Mouse (Mus musculus) lung, adult 2 months (tissue): ENCODE results near the gene Socs3. TPM values are rescaled to one million over a fixed set of nuclear protein-coding genes. Genes with fewer than 3 reads are reported as not detected.
A peak's percentile ranks its signal among the peaks of the same experiment; 100 is the strongest.

Source experiments
- DNase-seq: peaks from one replicate; pipeline ENCODE4 v3.0.0; 2022
- H3K4me1 ChIP-seq: fragments of 200-500 bp; 2 replicates; pipeline ENCODE4 v1.6.1; 2011; ENCODE audit warnings: low read length; ENCODE audit not compliant: control insufficient read depth, insufficient read depth
- H3K4me3 ChIP-seq: fragments of 200-500 bp; replicated peaks from 2 replicates; pipeline ENCODE3; 2011; ENCODE audit warnings: low read depth, mild to moderate bottlenecking, control low read depth, low read length; ENCODE audit errors: extremely low read depth
- CTCF ChIP-seq: fragments of 200-500 bp; IDR thresholded peaks from 2 replicates; pipeline ENCODE4 v1.5.1; 2011; ENCODE audit warnings: mild to moderate bottlenecking, low read length, control low read depth; ENCODE audit not compliant: insufficient read depth
- POLR2A ChIP-seq: fragments of 200-500 bp; IDR thresholded peaks from 2 replicates; pipeline ENCODE4 v1.6.1; 2011; ENCODE audit warnings: low read depth, mild to moderate bottlenecking, control low read depth, low read length, borderline replicate concordance; ENCODE audit errors: extremely low read depth
- WGBS: fragments of 180-500 bp; shearing (Covaris S2); methylation state at CpG from one replicate; pipeline ENCODE4 v1.1.7; 2018; 5-methylcytosine and 5-hydroxymethylcytosine counted together
- polyA plus RNA-seq: library from polyadenylated mRNA; depleted of rRNA; stranded (reverse); fragments of >200 nt; gene quantifications from 2 replicates; pipeline ENCODE4 v1.2.3, GENCODE M21; 2012

The Socs3 gene
- polyA plus RNA-seq, 1 experiment: 32.1 TPM

DNA sequence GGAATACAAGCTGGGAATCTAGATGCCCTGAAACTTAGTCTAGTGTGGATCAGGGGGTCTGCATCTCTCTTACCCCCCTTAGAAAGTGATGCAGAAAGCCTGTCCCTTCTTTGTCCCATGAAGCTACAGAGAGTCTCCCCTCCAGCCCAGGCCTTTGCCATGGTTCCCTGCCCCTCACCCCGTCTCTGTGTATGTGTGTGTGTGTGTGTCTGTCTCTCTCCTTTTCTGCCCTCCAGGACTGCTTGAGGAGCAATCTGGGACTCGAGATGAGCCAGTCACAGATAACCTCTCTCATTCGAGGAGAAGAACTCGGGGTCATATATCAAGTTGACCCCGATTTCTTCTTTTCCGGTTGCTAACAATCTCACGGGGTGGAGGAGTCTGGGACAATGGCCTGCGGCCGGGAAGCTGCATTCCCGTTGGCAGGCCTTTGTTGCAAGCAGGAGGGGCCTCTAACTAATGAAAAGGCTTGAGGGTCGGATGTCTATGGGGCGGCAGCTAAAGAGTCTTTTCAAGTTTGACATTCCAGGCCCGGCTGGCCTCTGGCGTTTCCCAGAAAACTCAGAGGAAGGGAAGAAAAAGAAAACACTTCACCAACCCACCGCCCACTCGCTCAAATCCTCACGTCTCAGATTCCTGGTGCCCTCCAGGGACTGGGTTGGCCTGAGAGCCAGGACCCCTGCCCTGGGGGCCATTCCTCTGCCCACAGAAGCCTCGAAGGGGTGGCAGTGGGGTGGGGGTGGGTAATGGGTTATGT lies 5.5 kb upstream of the Socs3 start:
- peaks cover 16% of the 10 kb centered on the region for H3K4me1 ChIP-seq
- no peak overlapping the region for H3K4me3 ChIP-seq
- no peak for DNase-seq
- no peak for TF ChIP-seq POLR2A
- no peak for TF ChIP-seq CTCF
- WGBS: 32% methylated on average over 18 of the region's 18 CpGs

DNA sequence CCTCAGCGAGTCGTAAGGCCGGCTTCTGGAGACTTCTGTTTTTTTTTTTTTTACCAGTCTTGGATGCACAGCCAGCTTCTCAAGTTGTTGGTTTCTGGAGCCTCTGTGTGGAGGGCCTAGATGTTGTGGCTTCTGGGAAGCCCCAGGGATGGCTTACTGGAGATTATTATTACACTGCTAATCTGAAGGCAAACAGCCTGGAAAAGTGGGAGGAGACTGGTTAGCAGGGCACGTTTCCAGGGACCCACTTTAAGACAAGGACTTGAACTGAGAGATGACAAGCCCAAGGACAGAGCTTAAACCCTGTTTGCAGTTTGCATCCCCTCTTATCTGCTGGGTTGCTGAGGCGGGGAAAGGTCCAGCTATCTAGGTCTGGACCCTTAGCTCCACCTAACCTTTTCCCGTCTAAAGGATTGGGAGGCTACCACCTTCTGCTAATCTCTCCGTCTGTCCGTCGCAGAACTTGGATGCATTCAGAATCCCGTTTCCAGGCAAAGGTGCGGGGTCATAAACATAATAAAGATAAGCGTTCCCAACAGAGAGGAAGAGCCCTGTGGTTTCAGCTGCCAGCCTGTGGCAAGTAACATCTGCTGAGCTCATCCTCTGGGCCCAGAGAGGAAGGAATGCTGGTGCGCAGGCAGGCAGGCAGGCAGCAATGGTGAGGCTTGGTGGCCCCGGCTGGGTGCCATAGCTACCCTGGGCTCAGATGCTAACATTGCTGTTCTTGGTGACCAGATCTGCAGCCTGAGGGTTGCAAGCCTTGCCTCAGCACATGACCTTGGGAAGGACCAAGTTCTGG lies 4.7 kb upstream of the Socs3 start:
- DNase-seq: no peak
- H3K4me3 ChIP-seq: no peak overlapping the region
- 53% methylated on average over 14 of the region's 14 CpGs for WGBS
- H3K4me1 ChIP-seq: peaks cover 21% of the 10 kb centered on the region
- TF ChIP-seq POLR2A (no peak), CTCF (no peak)

DNA sequence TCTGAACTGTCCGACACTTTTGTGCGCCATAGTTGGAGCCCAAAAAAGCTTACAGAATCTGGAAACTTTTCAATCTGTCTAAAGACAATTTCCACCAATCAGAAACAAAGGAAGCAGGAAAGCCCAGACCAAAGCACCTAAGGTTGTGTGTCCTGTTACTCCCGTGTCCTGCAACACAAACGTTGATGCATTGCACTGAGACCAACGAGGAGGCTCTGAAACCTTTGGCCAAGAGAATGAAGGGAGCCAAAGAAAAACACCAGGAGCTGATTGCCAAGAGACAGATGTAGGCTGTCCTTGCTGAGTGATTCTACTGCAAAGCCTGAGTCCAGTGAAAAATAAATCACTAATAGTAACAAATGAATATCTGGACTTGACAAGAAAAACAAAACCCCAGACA lies 3.7 kb upstream of the Socs3 start:
- Histone ChIP-seq H3K4me3 (no peak overlapping the region), H3K4me1 (peaks cover 21% of the 10 kb centered on the region)
- WGBS: 36% methylated on average over 5 of the region's 5 CpGs
- TF ChIP-seq CTCF (no peak), POLR2A (no peak)
- no peak for DNase-seq

DNA sequence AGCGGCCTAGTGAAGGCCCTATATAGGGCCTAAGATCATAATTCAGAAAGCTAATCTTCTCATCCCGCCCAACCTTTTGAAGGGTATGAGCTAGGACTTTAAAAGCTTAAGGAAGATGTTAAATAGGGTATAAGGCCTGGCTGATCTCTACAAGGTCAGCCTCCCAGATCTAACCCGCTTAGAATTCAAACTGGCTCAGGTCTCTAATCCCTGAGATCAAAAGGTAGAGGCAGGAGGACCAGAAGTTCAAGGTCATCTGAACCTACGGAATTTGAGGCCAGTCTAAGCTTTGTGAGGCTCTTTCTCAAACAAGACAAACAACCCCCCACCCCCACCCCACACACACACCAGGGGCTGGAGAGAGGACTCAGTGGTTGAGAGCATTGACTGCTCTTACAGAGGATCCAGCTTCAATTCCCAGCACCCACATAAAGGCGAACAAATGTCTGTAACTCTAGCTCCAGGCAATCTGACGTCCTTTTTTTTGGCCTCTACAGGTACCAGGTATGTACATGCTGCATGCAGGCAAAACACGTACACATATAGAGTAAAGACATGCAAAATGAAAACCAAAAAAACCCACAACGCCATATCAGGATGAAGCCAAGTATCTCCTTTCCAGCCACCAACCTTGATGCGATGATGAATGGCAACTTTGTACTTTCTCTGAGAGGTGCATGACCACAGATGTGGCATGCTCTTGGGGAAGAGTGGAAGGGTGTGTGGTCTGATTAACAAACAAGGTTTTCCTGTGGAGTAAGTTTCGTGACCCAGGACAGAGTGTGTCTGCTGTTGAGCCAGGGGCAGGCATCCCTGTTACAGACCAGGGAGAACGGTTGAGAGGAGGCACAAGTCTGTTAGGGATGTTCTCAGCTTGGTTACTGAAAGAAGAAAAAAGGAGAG lies 3.1 kb upstream of the Socs3 start:
- Histone ChIP-seq H3K4me1 (peaks cover 21% of the 10 kb centered on the region), H3K4me3 (no peak overlapping the region)
- 79% methylated on average over 11 of the region's 11 CpGs for WGBS
- TF ChIP-seq POLR2A: no peak
- TF ChIP-seq CTCF: no peak
- DNase-seq: no peak

GRCm38 (mm10) chr11:117971646-117972242 lies 1.9 kb upstream of the Socs3 start:
- TF ChIP-seq POLR2A (no peak), CTCF (no peak)
- Histone ChIP-seq H3K4me1 (peaks cover 27% of the 10 kb centered on the region), H3K4me3 (no peak overlapping the region)
- WGBS: 74% methylated on average over 2 of the region's 2 CpGs
- DNase-seq: no peak

- no peak for TF ChIP-seq POLR2A
- no peak for TF ChIP-seq CTCF
- WGBS: 86% methylated on average over 6 of the region's 6 CpGs
- Histone ChIP-seq H3K4me1 (peaks cover 28% of the 10 kb centered on the region), H3K4me3 (no peak overlapping the region)
- no peak for DNase-seq
These were observed 1.3 kb upstream of the Socs3 start for GRCm38 (mm10) chr11:117971100-117971499.

- TF ChIP-seq CTCF (no peak), POLR2A (peak; percentile 97)
- H3K4me3 ChIP-seq: peak overlapping the region; percentile 92
- peak; percentile 97 for DNase-seq
- peaks cover 21% of the 10 kb centered on the region for H3K4me1 ChIP-seq
- WGBS: under 1% methylated on average over 60 of the region's 65 CpGs
These were observed 525 bp downstream of the Socs3 start for GRCm38 (mm10) chr11:117969100-117969944.

DNA sequence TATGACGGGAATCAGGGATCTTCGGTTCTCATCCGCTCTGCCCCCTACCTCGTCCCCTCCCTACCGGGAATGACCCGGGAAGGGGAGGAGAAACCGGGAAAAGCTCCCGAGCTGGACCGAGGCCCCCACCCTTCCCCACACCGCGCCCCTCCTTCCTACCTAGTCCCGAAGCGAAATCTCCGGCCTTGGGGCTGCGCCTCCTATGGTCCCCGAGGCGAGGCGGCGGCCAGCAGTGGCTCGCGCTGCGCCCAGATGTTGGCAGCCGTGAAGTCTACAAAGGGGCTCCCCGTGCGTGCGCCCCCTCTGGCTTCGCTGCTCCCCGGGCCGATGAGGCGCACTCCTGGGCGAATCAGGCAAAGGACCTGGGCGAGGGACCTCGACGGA lies 1.1 kb downstream of the Socs3 start:
- Histone ChIP-seq H3K4me1 (peaks cover 26% of the 10 kb centered on the region), H3K4me3 (peak overlapping the region; percentile 92)
- WGBS: under 1% methylated on average over 34 of the region's 34 CpGs
- TF ChIP-seq CTCF: no peak
- TF ChIP-seq POLR2A: no peak; the same call in 1 of the 2 replicates
- no peak for DNase-seq
